Mouse (Mus musculus): ENCODE results near the gene Rsu1.

GRCm38 (mm10) chr2:13170651-13171050 lies 100.6 kb downstream of the Rsu1 start:
- TF ChIP-seq POLR2A (IDR thresholded peaks at IDR 0.05; ENCODE audit: insufficient read depth, low read length): no peak
- no peak for TF ChIP-seq CTCF (IDR thresholded peaks at IDR 0.05; ENCODE audit: low read depth, low read length)

Measured in ES-Bruce4 (cell line).